Mouse (Mus musculus): ENCODE data around the gene Apopt1. TPM values are rescaled to one million over a fixed set of nuclear protein-coding genes. Genes with fewer than 3 reads are reported as not detected.

The Apopt1 gene
- polyA plus RNA-seq, 1 experiment from 2014 or later, result 51.0 TPM

DNA sequence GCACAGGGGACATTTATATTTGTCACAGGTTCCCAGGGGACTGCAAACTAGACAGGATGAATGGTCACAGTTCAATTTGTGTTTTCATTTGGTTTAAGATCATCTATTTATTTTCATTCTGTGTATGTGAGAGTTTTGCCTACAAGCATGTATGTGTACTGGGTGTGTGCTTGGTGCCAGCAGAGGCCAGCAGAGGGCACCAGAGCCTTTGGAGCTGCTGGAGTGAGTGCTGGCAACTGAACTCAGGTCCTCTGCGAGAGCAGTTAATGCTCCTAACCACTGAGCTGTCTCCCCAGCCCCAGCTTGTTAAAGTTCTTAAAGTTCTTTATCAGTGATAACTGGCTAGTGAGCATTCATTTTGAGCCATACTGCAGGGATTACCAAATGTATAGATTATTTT, 66.5 kb downstream of the Apopt1 start:
- Histone ChIP-seq H3K4me2 (ENCODE audit: low read length) (no peak overlapping the region), H3K4me3 (ENCODE audit: control insufficient read depth in 1 of 2, insufficient read depth in 1 of 2, low read depth in 1 of 2, low read length in 2 of 2) (no peak overlapping the region), H3K9me3 (ENCODE audit: control insufficient read depth, low read length) (peaks cover 5% of the 10 kb centered on the region; the same call in 1 of the 2 replicates), H3K9ac (ENCODE audit: low read length) (no peak overlapping the region), H3K36me3 (ENCODE audit: control insufficient read depth, insufficient read depth, low read length) (peaks cover 97% of the 10 kb centered on the region), H3K4me1 (ENCODE audit: control insufficient read depth in 2 of 2, insufficient read depth in 2 of 2, low read length in 2 of 2) (no peaks in the 10 kb centered on the region; a peak in 1 of 4 replicates), H3K27ac (replicated peaks in 1 of 2; ENCODE audit: control insufficient read depth in 1 of 2, insufficient read depth in 1 of 2, low read depth in 2 of 2, low read length in 2 of 2) (no peak overlapping the region), H3K27me3 (ENCODE audit: control insufficient read depth, insufficient read depth, low read length) (no peaks in the 10 kb centered on the region)
- ATAC-seq (ENCODE audit: insufficient number of reproducible peaks, insufficient read depth, low FRiP score, low read depth), result no peak
- 88% methylated on average over 1 of the region's 1 CpGs for WGBS

- H3K4me3 ChIP-seq (ENCODE audit: control insufficient read depth in 1 of 2, insufficient read depth in 1 of 2, low read depth in 1 of 2, low read length in 2 of 2), result no peak overlapping the region
- no peak for ATAC-seq (ENCODE audit: insufficient number of reproducible peaks, insufficient read depth, low FRiP score, low read depth)
- no peak overlapping the region for H3K27ac ChIP-seq (replicated peaks in 1 of 2; ENCODE audit: control insufficient read depth in 1 of 2, insufficient read depth in 1 of 2, low read depth in 2 of 2, low read length in 2 of 2)
- no peaks in the 10 kb centered on the region for H3K9me3 ChIP-seq (ENCODE audit: control insufficient read depth, low read length)
- no peaks in the 10 kb centered on the region for H3K4me1 ChIP-seq (ENCODE audit: control insufficient read depth in 2 of 2, insufficient read depth in 2 of 2, low read length in 2 of 2)
- H3K36me3 ChIP-seq (ENCODE audit: control insufficient read depth, insufficient read depth, low read length), result peaks cover 92% of the 10 kb centered on the region
- no peak overlapping the region for H3K9ac ChIP-seq (ENCODE audit: low read length)
- H3K4me2 ChIP-seq (ENCODE audit: low read length), result no peak overlapping the region
- WGBS, result 76% methylated on average over 15 of the region's 15 CpGs
- H3K27me3 ChIP-seq (ENCODE audit: control insufficient read depth, insufficient read depth, low read length), result no peaks in the 10 kb centered on the region
These were observed 72.1 kb downstream of the Apopt1 start for GRCm38 (mm10) chr12:111785174-111785573.

DNA sequence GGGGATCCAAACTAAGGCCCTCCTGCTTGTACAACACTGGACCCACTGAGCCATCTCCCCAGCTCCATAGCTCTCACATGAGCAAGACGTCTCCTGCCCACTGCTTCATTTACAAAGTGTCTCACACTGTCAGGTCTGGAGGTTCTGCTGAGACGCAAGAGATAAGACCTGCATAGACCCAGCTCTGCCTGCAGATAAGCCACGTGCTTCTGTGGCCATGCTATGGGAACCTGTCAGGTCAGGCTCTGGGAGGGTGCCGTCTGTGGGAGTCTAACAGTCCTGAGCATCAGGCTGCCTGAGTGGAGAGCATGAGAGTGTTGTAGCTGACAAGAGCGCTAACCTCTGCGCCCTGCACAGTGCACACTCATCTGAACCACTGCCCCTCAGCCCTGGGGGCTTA, 74.0 kb downstream of the Apopt1 start:
- Histone ChIP-seq H3K4me3 (ENCODE audit: control insufficient read depth in 1 of 2, insufficient read depth in 1 of 2, low read depth in 1 of 2, low read length in 2 of 2) (no peak overlapping the region), H3K27me3 (ENCODE audit: control insufficient read depth, insufficient read depth, low read length) (no peaks in the 10 kb centered on the region), H3K27ac (replicated peaks in 1 of 2; ENCODE audit: control insufficient read depth in 1 of 2, insufficient read depth in 1 of 2, low read depth in 2 of 2, low read length in 2 of 2) (no peak overlapping the region), H3K36me3 (ENCODE audit: control insufficient read depth, insufficient read depth, low read length) (peaks cover 92% of the 10 kb centered on the region), H3K4me1 (ENCODE audit: control insufficient read depth in 2 of 2, insufficient read depth in 2 of 2, low read length in 2 of 2) (no peaks in the 10 kb centered on the region), H3K9me3 (ENCODE audit: control insufficient read depth, low read length) (no peaks in the 10 kb centered on the region), H3K9ac (ENCODE audit: low read length) (no peak overlapping the region), H3K4me2 (ENCODE audit: low read length) (no peak overlapping the region)
- no peak for ATAC-seq (ENCODE audit: insufficient number of reproducible peaks, insufficient read depth, low FRiP score, low read depth)
- WGBS, result 52% methylated on average over 6 of the region's 6 CpGs

DNA sequence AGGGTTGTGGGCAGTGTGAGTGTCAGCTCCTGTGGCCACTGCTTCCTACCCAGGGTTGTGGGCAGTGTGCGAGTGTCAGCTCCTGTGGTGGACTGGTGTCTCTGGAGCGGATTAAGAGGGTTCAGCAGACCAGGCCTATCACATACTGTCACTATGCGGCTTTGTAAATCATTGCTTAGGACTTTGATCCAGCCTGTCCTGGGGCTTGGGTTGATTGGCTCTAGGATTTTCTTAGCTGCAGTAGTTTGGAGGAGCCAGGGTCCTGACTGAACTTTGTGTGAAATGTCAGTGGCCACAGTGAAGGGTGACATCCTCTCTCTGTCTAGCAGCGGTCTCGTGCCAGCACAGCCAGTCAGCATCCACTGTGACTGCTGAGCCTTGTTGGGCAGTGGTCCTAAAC, 77.0 kb downstream of the Apopt1 start:
- Histone ChIP-seq H3K27ac (replicated peaks in 1 of 2; ENCODE audit: control insufficient read depth in 1 of 2, insufficient read depth in 1 of 2, low read depth in 2 of 2, low read length in 2 of 2) (no peak overlapping the region), H3K9ac (ENCODE audit: low read length) (no peak overlapping the region), H3K4me1 (ENCODE audit: control insufficient read depth in 2 of 2, insufficient read depth in 2 of 2, low read length in 2 of 2) (no peaks in the 10 kb centered on the region), H3K36me3 (ENCODE audit: control insufficient read depth, insufficient read depth, low read length) (peaks cover 100% of the 10 kb centered on the region), H3K9me3 (ENCODE audit: control insufficient read depth, low read length) (no peaks in the 10 kb centered on the region), H3K27me3 (ENCODE audit: control insufficient read depth, insufficient read depth, low read length) (no peaks in the 10 kb centered on the region), H3K4me3 (ENCODE audit: control insufficient read depth in 1 of 2, insufficient read depth in 1 of 2, low read depth in 1 of 2, low read length in 2 of 2) (no peak overlapping the region), H3K4me2 (ENCODE audit: low read length) (no peak overlapping the region)
- ATAC-seq (ENCODE audit: insufficient number of reproducible peaks, insufficient read depth, low FRiP score, low read depth), result no peak
- WGBS, result 93% methylated on average over 5 of the region's 5 CpGs

DNA sequence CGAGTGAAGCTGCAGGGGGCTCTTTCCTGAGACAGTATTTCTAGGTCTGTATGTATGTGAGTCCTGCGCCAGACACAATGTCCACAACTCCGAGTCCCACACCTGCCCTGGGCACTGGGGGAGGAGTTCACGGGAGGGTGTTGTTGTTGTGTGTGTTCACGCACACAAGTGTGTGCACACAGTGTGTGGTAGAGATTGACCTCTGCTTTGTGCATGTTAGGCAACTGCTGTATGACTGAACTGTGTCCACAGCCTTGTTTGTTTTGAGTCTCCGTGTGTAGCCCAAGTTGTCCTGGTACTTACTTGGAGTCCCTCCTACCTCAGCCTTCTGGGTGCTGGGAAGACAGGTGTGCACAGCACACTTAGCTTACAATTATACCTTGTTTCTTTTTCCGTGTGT, 77.6 kb downstream of the Apopt1 start:
- Histone ChIP-seq H3K4me3 (ENCODE audit: control insufficient read depth in 1 of 2, insufficient read depth in 1 of 2, low read depth in 1 of 2, low read length in 2 of 2) (no peak overlapping the region), H3K4me2 (ENCODE audit: low read length) (no peak overlapping the region), H3K36me3 (ENCODE audit: control insufficient read depth, insufficient read depth, low read length) (peaks cover 100% of the 10 kb centered on the region), H3K9ac (ENCODE audit: low read length) (no peak overlapping the region), H3K9me3 (ENCODE audit: control insufficient read depth, low read length) (no peaks in the 10 kb centered on the region), H3K4me1 (ENCODE audit: control insufficient read depth in 2 of 2, insufficient read depth in 2 of 2, low read length in 2 of 2) (no peaks in the 10 kb centered on the region), H3K27me3 (ENCODE audit: control insufficient read depth, insufficient read depth, low read length) (no peaks in the 10 kb centered on the region), H3K27ac (replicated peaks in 1 of 2; ENCODE audit: control insufficient read depth in 1 of 2, insufficient read depth in 1 of 2, low read depth in 2 of 2, low read length in 2 of 2) (no peak overlapping the region)
- 88% methylated on average over 7 of the region's 7 CpGs for WGBS
- no peak for ATAC-seq (ENCODE audit: insufficient number of reproducible peaks, insufficient read depth, low FRiP score, low read depth)

GRCm38 (mm10) chr12:111791474-111792104, 78.5 kb downstream of the Apopt1 start:
- no peaks in the 10 kb centered on the region for H3K9me3 ChIP-seq (ENCODE audit: control insufficient read depth, low read length)
- no peak overlapping the region for H3K4me3 ChIP-seq (ENCODE audit: control insufficient read depth in 1 of 2, insufficient read depth in 1 of 2, low read depth in 1 of 2, low read length in 2 of 2)
- no peaks in the 10 kb centered on the region for H3K27me3 ChIP-seq (ENCODE audit: control insufficient read depth, insufficient read depth, low read length)
- H3K9ac ChIP-seq (ENCODE audit: low read length), result no peak overlapping the region
- H3K4me2 ChIP-seq (ENCODE audit: low read length), result no peak overlapping the region
- no peaks in the 10 kb centered on the region for H3K4me1 ChIP-seq (ENCODE audit: control insufficient read depth in 2 of 2, insufficient read depth in 2 of 2, low read length in 2 of 2)
- peaks cover 100% of the 10 kb centered on the region for H3K36me3 ChIP-seq (ENCODE audit: control insufficient read depth, insufficient read depth, low read length)
- no peak for ATAC-seq (ENCODE audit: insufficient number of reproducible peaks, insufficient read depth, low FRiP score, low read depth)
- WGBS, result 91% methylated on average over 13 of the region's 13 CpGs
- no peak overlapping the region for H3K27ac ChIP-seq (replicated peaks in 1 of 2; ENCODE audit: control insufficient read depth in 1 of 2, insufficient read depth in 1 of 2, low read depth in 2 of 2, low read length in 2 of 2)

DNA sequence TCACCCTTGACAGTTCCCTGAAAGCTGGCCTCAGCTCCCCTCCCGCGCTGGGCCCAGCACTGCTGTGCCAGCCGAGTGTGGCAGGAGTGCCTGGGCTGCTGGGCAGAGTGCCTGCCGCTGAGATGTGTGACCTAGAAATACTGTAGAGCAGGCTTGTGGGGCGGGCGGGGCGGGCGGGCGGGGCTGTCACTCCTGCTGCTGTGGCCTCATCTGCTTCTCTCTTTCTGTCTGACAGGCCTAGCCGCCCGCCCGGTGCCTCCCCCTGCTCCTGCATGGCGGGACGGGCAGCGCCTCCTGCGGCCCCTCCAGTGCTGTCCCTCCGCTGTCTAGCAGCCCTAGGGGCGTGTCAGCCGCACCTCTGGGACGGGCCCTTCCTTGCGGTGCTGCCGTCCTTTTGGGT, 81.0 kb downstream of the Apopt1 start:
- no peak for ATAC-seq (ENCODE audit: insufficient number of reproducible peaks, insufficient read depth, low FRiP score, low read depth)
- WGBS, result 60% methylated on average over 22 of the region's 22 CpGs
- Histone ChIP-seq H3K9me3 (ENCODE audit: control insufficient read depth, low read length) (no peaks in the 10 kb centered on the region), H3K36me3 (ENCODE audit: control insufficient read depth, insufficient read depth, low read length) (peaks cover 100% of the 10 kb centered on the region), H3K27me3 (ENCODE audit: control insufficient read depth, insufficient read depth, low read length) (no peaks in the 10 kb centered on the region), H3K4me2 (ENCODE audit: low read length) (no peak overlapping the region), H3K27ac (replicated peaks in 1 of 2; ENCODE audit: control insufficient read depth in 1 of 2, insufficient read depth in 1 of 2, low read depth in 2 of 2, low read length in 2 of 2) (0 out of 4 replicates have a peak overlapping the region, but pooled peaks of 1 of the 2 experiments have one; percentile 17), H3K4me3 (ENCODE audit: control insufficient read depth in 1 of 2, insufficient read depth in 1 of 2, low read depth in 1 of 2, low read length in 2 of 2) (no peak overlapping the region), H3K9ac (ENCODE audit: low read length) (no peak overlapping the region), H3K4me1 (ENCODE audit: control insufficient read depth in 2 of 2, insufficient read depth in 2 of 2, low read length in 2 of 2) (no peaks in the 10 kb centered on the region)
